Mouse (Mus musculus) layer of hippocampus, adult 11-12 months (tissue): ENCODE results near the gene Sec11a.
"Not testable (repeated sequence)": the region's sequence is repeated elsewhere in the genome, so short reads cannot be mapped to it uniquely, and the experiment has no call there.

Experiments
- DNase-seq: peaks from one replicate; pipeline ENCODE4 v3.0.0; 2022; ENCODE audit warnings: low spot score

Sec11a gene

GRCm38 (mm10) chr7:80956891-80957290, 9.3 kb upstream of the Sec11a start:
- DNase-seq, result no peak

DNA sequence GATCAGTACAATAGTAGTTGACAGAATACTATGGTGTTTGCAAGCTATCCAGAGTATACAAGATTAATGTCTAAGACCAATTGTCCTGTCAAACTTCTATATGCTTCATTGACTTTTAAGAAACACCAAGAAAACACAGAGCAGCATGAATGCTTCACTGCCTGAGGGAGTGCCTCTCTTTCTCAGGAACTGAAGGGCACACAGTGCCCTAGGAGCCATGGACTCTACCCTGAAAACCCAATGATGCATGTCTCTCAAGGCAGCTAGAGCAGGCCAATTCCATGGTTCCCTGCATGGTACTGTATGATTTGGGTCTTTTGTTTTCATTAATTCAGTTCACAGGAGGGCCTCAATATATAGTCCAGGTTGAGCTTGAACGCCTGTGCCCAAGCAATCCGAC, 6.7 kb upstream of the Sec11a start:
- DNase-seq, result no peak

DNA sequence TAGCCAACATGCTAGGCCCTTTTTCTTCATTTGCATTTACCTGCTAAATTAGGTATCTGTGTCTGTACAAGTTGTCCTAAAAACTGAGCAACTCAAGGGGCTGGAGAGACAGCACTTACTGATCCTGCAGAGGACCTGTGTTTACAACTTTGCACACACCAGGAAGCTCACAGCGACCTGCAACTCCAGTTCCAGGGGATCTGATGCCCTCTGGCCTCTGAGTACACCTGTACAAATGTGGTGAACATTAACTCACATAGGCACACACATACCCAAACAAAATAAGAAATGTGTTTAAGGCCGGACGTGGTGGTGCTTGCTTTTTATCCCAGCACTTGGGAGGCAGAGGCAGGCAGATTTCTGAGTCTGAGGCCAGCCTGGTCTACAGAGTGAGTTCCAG, 4.6 kb upstream of the Sec11a start:
- no peak for DNase-seq

- no peak for DNase-seq
Measured at GRCm38 (mm10) chr7:80951461-80951860, 3.9 kb upstream of the Sec11a start.

GRCm38 (mm10) chr7:80939808-80940207, 7.8 kb downstream of the Sec11a start:
- no peak for DNase-seq

- not testable (repeated sequence) for DNase-seq
Measured at GRCm38 (mm10) chr7:80937304-80937666, 10.3 kb downstream of the Sec11a start.

DNA sequence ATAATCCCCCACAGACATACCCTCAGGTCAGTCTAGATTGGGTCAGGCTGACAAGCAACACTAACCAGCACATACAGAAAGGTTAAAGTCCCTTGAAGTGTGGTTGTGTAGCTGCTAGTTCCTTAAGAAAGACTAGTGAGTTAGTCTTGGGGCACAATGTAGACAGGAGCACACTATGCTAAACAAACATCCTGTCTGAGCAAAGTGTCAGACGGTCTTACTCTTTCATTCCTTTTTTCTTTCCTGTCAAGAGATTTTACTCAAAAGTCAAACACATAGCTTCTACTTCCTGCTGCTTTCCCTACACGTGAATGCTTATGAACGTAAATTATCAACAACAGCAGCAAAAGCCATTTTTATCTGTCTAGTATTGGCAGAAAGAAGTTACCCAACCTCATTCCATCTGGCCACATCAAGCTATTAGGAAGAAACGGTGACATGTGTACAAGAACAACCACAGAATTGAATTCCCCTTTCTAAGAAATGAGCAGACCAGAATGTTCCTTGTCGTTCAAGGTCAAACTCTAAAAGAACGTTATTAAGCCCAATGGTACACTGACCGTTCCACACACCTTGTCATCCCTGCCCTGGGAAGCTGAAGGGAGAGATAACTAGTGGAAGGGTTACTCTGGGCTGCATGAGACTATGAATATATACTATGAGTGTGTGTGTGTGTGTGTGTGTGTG, 10.8 kb downstream of the Sec11a start:
- not testable (repeated sequence) for DNase-seq

GRCm38 (mm10) chr7:80935834-80936233, 11.7 kb downstream of the Sec11a start:
- no peak for DNase-seq

DNA sequence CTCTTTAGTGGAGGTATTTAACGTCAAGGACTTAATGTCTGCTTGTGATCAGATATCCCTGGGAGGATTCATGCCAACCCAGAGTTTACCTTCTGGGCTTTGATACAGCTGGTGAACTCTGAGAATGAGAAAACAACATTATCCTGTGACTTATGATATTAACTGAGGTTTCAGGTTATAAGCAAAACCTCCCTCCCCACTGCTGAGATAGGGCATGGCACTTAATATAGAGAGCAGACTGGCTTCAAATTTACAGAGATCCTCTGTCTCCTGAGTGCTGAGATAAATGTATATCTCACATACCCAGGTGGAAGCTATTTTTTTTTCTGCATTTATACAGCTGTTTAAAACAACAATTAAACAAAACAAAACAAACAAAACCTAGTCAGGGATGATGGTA, 14.8 kb downstream of the Sec11a start:
- no peak for DNase-seq

GRCm38 (mm10) chr7:80931618-80932207, 15.9 kb downstream of the Sec11a start:
- DNase-seq, result no peak

GRCm38 (mm10) chr7:80923165-80923564, 24.4 kb downstream of the Sec11a start:
- DNase-seq, result no peak

DNA sequence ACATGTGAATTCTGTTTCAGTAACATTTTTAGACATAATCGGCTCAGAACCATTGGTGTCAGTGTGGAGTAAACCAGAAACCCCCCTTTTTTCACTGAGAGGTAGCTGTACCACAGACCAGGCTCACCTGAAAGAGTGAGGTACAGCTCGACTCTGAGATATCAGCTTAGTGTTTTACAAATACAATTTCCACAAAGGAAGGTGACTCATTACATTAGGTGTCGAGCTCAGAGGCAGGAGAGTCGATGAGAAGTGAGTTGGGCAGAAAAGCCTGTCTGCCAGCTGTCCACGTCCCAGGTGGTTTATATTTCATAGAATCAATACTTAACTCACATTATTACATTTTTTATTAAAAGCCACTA, 28.0 kb downstream of the Sec11a start:
- no peak for DNase-seq

DNA sequence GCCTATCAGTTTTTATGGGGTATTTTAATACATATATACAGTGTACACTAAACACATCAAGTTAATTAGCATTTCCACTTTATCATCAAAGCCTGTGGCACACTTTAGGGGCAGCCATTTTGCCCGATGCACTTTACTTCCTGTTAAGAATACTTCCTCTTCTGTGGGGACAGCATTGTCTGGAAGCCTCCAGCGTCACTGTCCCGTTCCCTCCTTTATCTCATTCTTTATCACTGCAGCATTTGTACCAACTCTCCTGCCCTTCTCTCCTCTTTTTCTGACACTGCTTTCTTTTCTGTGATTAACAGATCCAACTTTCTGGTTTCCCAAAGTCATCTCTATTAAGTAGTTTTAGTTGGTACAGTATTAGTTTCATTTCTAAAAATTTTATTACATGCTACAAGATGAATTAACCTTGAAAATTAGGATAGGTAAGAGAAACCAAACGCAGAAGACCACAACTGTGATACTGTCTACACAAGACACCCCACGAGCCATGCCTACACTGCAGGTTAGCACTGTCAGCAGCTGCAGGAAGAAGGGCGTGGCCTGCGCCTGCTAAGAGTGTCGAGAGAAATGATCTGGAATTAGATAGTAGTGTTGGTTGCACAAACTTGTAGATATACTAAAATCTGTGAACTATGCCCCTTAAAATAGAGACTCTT, 28.5 kb downstream of the Sec11a start:
- no peak for DNase-seq

DNA sequence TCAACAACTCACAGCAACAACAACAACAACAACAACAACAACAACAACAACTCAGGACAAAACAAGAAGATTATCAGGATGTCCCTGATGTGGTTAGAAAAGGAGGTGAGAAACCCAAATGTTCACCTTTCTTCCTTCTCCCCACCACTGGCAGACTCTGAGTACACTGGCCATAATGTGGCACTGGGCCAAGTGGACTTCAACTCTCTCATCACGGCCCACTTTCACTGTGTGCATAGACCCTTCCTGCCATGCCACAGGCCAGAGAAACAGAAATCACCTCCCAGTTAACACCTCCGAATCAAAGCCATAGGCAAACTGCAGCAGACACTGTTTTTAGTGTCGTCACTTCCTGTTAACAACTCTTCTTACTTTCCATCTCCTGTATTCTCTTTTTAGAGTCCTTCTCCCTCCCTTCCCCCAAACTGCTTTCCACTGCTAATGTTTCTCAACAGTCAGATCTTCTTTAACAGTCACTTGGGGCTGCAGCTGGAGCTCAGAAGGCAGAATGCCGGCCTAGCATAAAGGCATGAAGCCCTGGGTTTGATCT, 29.6 kb downstream of the Sec11a start:
- DNase-seq, result no peak

DNA sequence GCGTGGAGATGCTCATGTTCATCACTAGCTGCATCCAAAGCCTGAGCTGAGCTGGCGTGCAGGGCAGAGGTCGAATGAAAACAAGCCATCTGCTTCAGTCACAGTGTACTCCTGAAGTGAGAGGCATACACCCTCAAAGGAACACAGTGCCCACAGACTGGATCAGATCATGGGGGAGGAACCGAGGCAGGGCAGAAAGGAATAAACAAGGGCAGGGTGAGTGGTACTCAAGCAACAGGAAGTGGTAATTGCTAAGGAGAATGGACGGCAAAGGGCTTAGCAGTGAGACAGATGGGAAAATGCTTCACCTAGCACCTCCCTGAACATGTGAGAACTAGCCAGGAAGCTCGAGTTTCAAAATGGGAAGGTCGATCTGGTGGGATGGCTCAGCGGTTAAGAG, 35.1 kb downstream of the Sec11a start:
- DNase-seq, result no peak

DNA sequence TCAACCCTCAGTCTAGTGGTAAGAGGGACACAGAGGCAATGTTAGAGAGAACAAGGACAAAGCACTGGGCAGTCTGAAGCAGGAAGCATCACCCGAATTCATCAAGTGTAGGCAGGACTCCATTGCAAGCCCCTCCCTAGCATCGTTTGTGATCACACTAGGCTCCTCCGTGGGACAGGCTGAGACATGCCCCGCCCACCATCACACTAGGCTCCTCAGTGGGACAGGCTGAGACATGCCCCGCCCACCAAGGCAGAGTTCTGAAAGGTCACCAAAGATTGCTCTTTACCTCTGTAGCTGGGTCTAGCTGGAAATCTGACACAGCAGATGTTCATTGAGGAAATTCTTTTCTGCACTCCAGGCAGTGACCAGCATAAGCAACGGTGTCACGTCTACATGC, 36.5 kb downstream of the Sec11a start:
- no peak for DNase-seq

DNA sequence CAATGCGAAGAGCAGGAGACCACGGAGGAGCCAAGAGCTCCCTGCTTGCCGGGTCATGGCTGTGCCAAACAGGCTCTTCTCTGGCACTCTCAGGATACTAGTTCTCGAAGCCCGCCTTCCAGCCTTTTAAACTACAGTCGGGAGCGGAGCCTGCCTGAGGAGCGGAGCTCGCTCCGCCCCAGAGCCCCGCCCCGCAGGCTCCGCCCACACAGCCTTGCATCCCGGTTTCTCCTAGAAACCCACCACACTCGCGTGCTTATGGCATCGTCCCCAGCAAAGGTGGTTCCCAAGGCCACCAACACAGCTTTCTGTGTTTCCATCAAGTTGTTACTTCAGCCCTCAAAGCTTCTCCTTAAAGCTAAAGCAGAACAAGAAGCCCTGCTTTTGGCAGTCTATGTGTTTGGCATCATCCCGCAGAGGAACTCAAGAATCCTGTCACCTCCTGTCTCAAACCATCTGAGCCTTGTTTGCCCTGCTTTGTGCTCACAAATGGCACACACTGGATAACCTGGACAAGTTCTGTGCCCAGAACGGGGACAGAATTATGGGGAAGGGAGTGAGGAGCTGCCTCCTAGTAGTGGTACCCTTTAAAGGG, 42.6 kb downstream of the Sec11a start, which contains the start of gene Nmb:
Gene Nmb, minus strand, starts transcription at position 156 of the 595 bp plus-strand sequence.
- peak; percentile 49 for DNase-seq

GRCm38 (mm10) chr7:80903625-80904422, 43.8 kb downstream of the Sec11a start:
- no peak for DNase-seq

DNA sequence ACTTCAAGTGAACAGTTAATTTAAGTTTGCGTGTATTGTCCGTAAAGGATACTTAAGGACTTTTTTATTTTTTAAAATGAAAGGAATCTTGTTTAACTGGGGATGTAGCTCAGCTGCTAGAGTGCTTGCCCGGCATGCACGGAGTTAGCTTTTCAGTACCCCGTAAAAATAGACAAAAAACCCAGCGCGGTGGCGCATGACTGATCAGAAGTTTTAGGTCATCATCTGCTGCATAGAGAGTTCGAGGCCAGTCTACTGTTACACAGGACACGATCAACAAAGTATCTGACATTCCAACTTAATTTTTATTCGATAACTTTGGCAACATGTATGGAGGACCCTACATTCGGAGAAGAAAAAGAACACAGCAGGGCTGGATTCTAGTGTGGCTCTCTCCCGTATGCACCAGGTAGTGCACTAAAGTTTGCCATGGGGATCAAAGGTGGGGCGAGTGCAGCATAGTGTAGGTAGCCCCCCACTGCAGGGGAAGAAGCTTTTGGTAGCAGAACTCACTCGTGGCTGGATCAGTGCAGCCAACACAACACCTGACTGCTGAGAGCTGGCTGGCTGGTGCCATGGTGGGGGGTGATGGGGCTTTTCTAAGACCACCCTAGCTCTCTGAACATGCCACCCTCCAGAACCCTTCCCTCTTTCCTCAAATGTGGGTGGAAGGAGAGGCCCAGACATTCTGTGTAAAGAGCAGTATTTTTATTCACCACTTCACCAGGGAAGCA, 45.9 kb downstream of the Sec11a start:
- no peak for DNase-seq

- DNase-seq, result peak; percentile 91
Measured at GRCm38 (mm10) chr7:80900944-80901501, 46.6 kb downstream of the Sec11a start, which contains the start of gene Wdr73. TSS of gene Wdr73 (minus strand) at chr7:80901269.

GRCm38 (mm10) chr7:80897721-80898120, 49.9 kb downstream of the Sec11a start:
- DNase-seq, result no peak
